Mouse (Mus musculus) frontal cortex, postnatal 25 days (tissue): ENCODE measurements around the gene Zfp451.
"Not testable (repeated sequence)": the region's sequence is repeated elsewhere in the genome, so short reads cannot be mapped to it uniquely, and the experiment has no call there.

Source experiments
- DNase-seq, 2 experiments: peaks; one replicate each; pipeline ENCODE4 v3.0.0; 2022; ENCODE audit warnings: low spot score in 2 of 2

Gene Zfp451

GRCm38 (mm10) chr1:33757491-33758041 is 56.8 kb downstream of the Zfp451 start, which contains the start of gene Bag2:
TSS of gene Bag2 (minus strand) at chr1:33757795.
- DNase-seq: no peak

GRCm38 (mm10) chr1:33757033-33757413 is 57.4 kb downstream of the Zfp451 start:
- DNase-seq: no peak

GRCm38 (mm10) chr1:33756258-33757032 is 58.0 kb downstream of the Zfp451 start:
- no peak for DNase-seq

GRCm38 (mm10) chr1:33755799-33756198 is 58.6 kb downstream of the Zfp451 start:
- no peak for DNase-seq

GRCm38 (mm10) chr1:33754965-33755735 is 59.2 kb downstream of the Zfp451 start:
- DNase-seq: no peak

- DNase-seq: no peak
These were observed 60.3 kb downstream of the Zfp451 start for GRCm38 (mm10) chr1:33754089-33754488.

- DNase-seq: no peak
These were observed 63.1 kb downstream of the Zfp451 start for GRCm38 (mm10) chr1:33751283-33751682.

GRCm38 (mm10) chr1:33749709-33750108 is 64.7 kb downstream of the Zfp451 start:
- DNase-seq: not testable (repeated sequence)

GRCm38 (mm10) chr1:33749109-33749508 is 65.3 kb downstream of the Zfp451 start:
- DNase-seq: no peak

- no peak for DNase-seq
These were observed 68.5 kb downstream of the Zfp451 start for GRCm38 (mm10) chr1:33745901-33746300.

- not testable (repeated sequence) for DNase-seq
These were observed 69.6 kb downstream of the Zfp451 start for GRCm38 (mm10) chr1:33744815-33745214.

GRCm38 (mm10) chr1:33742903-33743302 is 71.5 kb downstream of the Zfp451 start:
- no peak for DNase-seq

GRCm38 (mm10) chr1:33739302-33739701 is 75.1 kb downstream of the Zfp451 start:
- peak; percentile 71 to 79 for DNase-seq

- DNase-seq: no peak
These were observed 75.6 kb downstream of the Zfp451 start for GRCm38 (mm10) chr1:33738681-33739278.

GRCm38 (mm10) chr1:33738281-33738680 is 76.1 kb downstream of the Zfp451 start:
- DNase-seq: no peak

GRCm38 (mm10) chr1:33734001-33734685 is 80.3 kb downstream of the Zfp451 start:
- no peak for DNase-seq

- DNase-seq: no peak
These were observed 81.4 kb downstream of the Zfp451 start for GRCm38 (mm10) chr1:33733044-33733443.

GRCm38 (mm10) chr1:33725086-33725485 is 89.3 kb downstream of the Zfp451 start:
- DNase-seq: no peak

- no peak for DNase-seq
These were observed 89.9 kb downstream of the Zfp451 start for GRCm38 (mm10) chr1:33724516-33724915.

GRCm38 (mm10) chr1:33721020-33721419 is 93.4 kb downstream of the Zfp451 start:
- DNase-seq: no peak

- DNase-seq: no peak
These were observed 94.2 kb downstream of the Zfp451 start for GRCm38 (mm10) chr1:33720231-33720630.
